Mouse (Mus musculus): ENCODE data around the gene Mdm2.

Gene Mdm2

GRCm38 (mm10) chr10:117670791-117671190, 39.8 kb downstream of the Mdm2 start:
- DNase-seq (ENCODE audit: low read depth, low spot score): no peak

DNA sequence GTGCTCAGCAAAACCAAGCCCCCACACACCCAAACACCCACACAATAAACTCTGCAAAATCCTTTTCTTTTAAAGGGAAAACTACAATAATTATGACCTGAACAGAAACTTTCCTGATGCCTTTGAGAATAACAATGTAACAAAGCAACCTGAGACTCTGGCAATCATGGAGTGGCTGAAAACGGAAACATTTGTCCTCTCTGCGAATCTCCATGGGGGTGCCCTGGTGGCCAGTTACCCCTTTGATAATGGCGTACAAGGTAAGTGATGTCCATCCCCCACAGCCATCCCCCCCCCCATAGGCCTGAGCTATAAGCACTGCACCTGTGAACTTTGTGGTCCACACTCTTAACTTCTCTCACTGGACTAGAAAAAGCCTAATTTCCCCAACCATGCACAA, 40.5 kb downstream of the Mdm2 start:
- DNase-seq (ENCODE audit: low read depth, low spot score): no peak

DNA sequence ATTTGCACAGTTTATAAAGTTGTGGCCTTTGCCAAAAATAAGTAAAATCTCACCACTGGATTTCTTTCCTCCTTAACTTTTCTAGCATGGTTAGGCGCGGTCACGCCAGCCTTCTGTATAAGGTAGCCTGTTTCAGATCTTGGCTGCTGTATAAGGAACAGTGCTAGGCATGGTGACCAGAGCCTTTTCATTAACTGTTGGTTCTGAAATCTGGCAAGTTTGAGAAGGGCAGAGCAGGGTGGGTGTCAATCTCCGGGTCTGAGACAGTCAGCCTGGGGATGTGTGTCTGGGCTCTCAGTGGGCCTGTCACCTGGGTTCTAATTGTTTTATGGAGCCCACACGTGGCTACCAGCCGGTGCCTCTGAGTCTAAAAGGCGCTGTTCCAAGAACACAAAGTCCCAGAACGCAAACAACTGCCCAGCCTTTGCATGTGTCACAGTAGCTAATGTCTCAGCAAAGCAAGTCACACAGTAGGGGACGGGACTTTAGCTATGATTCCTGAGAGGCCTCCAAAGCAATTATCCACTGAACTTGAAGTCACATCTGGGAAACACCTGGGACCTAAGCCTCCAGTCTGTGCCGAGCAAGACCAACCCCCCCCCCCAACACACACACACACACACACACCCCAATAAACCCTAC, 41.0 kb downstream of the Mdm2 start:
- DNase-seq (ENCODE audit: low read depth, low spot score): peak; percentile 55

GRCm38 (mm10) chr10:117668546-117669300, 41.8 kb downstream of the Mdm2 start:
- DNase-seq (ENCODE audit: low read depth, low spot score): no peak

- DNase-seq (ENCODE audit: low read depth, low spot score): no peak
Observed at GRCm38 (mm10) chr10:117667663-117668507, 42.7 kb downstream of the Mdm2 start.

DNA sequence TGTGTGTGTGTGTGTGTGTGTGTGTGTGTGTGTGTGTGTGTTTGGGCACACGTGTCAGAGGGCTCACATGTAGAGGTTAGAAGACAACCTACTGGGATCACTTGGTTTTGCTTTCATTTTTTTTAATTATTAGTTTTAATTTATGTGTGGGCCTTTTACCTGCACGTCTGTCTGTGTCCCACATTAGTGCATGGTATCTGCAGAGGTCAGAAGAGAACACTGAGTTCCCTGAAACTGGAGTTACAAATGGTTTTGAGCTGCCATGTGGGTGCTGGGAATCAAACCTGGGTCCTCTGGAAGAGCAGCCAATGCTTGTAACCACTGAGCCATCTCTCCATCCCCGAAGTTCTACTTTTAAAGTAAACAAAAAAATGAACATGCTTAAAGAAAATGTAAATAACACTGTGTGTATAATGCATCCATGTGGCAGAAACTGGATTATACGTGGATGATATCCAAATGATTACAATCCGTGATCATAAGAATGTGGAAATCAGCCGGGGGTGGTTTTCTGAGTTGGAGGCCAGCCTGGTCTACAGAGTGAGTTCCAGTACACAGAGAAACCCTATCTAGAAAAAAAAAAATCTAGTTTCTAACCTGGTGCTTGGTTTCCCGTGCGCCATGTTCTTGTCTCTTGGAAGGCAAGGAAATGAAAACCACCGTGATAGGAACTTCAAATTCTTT, 43.5 kb downstream of the Mdm2 start:
- DNase-seq (ENCODE audit: low read depth, low spot score): no peak

DNA sequence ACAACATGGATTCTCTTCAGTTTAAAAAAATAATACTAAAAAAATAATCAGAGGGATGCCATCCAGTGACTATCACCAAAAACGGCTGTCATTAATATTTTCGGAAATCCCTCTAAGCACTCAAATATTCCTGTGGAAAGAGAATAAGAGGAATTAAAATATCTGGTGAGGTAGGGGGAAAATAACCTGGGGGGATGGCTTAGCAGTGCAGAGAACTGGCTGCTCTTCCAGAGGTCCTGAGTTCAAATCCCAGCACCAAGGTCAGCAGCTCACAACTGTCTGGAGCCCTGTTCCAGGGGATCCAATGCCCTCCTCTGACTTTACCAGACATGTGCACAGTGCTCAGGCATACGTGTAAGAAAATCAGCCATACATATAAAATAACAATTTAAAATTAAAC, 44.2 kb downstream of the Mdm2 start:
- DNase-seq (ENCODE audit: low read depth, low spot score): no peak

GRCm38 (mm10) chr10:117665376-117666275, 44.9 kb downstream of the Mdm2 start:
- DNase-seq (ENCODE audit: low read depth, low spot score): no peak

GRCm38 (mm10) chr10:117664926-117665209, 45.7 kb downstream of the Mdm2 start:
- no peak for DNase-seq (ENCODE audit: low read depth, low spot score)

GRCm38 (mm10) chr10:117664208-117664925, 46.2 kb downstream of the Mdm2 start:
- no peak for DNase-seq (ENCODE audit: low read depth, low spot score)

GRCm38 (mm10) chr10:117663865-117664200, 46.7 kb downstream of the Mdm2 start:
- DNase-seq (ENCODE audit: low read depth, low spot score): no peak

- DNase-seq (ENCODE audit: low read depth, low spot score): no peak
Observed at GRCm38 (mm10) chr10:117663056-117663864, 47.3 kb downstream of the Mdm2 start.

DNA sequence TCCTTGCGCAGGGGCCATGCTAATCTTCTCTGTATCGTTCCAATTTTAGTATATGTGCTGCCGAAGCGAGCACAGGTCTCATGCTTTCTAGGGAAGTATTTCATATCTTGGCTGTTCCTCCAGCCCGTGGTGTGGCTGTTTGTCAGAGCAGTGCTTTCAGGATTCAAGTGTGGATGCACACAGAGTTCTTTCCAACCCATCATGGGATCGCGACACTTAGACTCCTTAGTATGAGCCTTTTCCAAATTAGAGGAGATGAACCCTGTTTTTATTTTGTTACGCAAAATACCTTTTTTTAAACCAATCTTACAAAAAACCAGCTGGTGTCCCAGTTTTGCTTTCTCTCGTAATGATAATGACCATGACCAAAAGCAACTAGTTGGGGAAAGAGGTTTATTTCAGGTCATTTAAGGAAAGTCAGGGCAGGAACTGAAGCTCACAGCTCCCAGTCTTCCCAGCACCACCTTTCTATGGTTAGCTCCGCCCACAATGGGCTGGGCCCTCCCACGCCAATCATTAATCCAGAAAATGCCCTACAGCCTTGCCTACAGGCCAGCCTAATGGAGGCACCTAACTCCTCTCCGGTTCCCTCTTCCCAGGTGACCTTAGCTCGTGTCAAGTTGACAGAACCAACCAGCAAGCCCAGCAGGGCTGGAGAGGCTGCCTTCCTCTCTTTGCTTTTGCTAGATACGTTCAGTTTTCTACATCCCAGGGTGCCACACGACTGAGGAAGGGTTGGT, 48.1 kb downstream of the Mdm2 start:
- DNase-seq (ENCODE audit: low read depth, low spot score): no peak

DNA sequence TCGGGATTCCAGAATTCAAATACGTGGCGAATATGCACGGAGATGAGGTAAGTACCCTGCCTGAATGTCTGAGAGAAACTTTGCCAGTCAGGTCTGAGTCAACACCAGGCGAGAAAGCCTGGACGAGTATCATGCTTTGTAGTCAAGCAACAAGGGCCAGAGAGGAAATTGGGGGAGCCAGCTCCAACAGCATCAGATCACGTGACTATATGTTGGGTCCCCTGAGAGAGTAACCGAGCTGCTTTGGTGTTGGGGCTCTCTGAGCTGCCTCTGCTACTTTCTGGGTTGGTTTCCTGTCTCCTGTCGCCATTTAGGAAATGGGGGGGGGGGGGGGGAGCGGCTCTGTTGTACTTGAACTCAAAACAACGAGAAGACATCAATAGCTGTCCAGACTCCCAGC, 50.7 kb downstream of the Mdm2 start:
- no peak for DNase-seq (ENCODE audit: low read depth, low spot score)

DNA sequence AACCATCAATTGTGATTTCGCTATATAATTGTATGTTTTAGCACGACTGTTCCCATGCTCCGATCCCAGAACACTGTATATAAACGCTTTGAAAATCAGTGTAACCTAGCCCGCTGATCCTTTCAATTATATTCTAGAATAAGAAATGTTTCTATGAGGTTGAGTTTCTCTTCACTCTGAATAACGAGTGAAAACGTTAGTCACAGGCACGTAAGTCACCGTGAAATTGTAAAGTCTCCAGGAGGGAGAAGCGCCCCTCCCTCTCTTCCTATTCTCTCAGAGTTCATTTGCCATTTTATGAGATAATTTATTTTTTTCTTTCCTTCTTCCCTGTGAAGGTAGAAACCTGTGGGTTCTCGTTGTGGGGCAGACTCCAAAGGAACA, 51.1 kb downstream of the Mdm2 start:
- no peak for DNase-seq (ENCODE audit: low read depth, low spot score)

GRCm38 (mm10) chr10:117658522-117659429, 51.8 kb downstream of the Mdm2 start:
- no peak for DNase-seq (ENCODE audit: low read depth, low spot score)

DNA sequence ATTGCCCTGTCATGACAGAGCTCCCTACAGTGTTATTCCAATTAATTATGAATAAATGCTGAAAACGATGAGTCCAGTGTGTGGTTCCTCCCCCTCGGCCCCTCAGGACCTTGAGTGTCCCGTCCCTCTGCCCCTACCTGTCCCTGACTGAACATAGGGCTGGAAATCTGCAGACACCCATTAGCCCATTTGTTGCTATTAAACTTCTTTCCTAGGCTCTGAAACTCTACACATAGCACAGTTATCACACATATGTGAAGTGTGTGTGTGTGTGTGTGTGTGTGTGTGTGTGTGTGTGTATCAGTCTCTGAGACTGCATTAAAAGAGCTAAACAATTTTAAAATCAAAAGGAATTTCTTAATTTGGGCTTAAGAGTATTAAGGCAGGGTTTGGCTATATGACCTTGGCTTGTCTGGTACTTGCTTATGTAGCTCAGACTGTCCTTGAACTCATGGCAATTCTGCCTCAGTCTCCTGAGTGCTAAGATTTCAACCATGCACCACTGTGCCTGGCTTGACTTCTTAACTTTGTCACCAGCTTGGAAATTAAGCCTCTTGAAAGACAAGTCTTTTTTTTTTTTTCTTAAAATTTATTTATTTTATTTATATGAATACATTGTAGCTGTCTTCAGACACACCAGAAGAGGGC, 52.8 kb downstream of the Mdm2 start:
- DNase-seq (ENCODE audit: low read depth, low spot score): no peak
